Mouse (Mus musculus): ENCODE data around the gene BC030499.

DNA sequence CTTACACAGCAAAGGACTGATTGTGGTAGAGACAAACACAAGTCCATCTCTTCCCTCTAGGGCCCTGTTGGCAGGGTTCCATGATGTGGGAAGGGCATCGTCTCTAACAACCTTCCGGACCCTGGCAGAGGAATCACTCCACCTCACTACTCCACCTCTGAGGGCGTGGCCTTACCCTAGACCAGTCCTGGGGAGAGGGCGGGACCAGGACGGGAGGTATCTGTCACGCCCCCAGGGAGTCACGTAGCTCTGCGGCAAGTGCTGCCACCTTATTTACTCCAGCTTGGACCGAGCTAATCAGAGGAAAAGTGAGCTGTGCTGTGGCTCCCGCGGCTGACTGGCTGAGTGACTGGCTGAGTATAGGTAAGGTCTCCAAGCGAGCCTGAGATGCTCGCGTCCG, 32.2 kb downstream of the BC030499 start, which contains the start of gene Aldoc:
- no peak for TF ChIP-seq CTCF (IDR thresholded peaks at IDR 0.05; ENCODE audit: control insufficient read depth, insufficient read depth, low read length)
- no peak for TF ChIP-seq POLR2A (IDR thresholded peaks at IDR 0.05; ENCODE audit: borderline replicate concordance, control insufficient read depth, low read depth, low read length)

Data from bone marrow, adult 2 months (tissue).